Mouse (Mus musculus) thymus, adult 18-20 months (tissue): ENCODE results near the gene Slc2a9.
"Not testable (repeated sequence)": the region's sequence is repeated elsewhere in the genome, so short reads cannot be mapped to it uniquely, and the experiment has no call there.

Experiments
- DNase-seq, 2 experiments: peaks; one replicate each; pipeline ENCODE4 v3.0.0; 2022; ENCODE audit warnings: mixed read lengths in 2 of 2

Gene Slc2a9

GRCm38 (mm10) chr5:38499316-38499811 is 3.6 kb downstream of the Slc2a9 start:
- DNase-seq = no peak

- no peak for DNase-seq
These were observed 4.5 kb downstream of the Slc2a9 start for GRCm38 (mm10) chr5:38498479-38498878.

GRCm38 (mm10) chr5:38496491-38497057 is 6.4 kb downstream of the Slc2a9 start:
- DNase-seq = no peak

GRCm38 (mm10) chr5:38493890-38494289 is 9.1 kb downstream of the Slc2a9 start:
- no peak for DNase-seq

- no peak for DNase-seq
These were observed 11.2 kb downstream of the Slc2a9 start for GRCm38 (mm10) chr5:38491763-38492162.

- DNase-seq = no peak
These were observed 13.2 kb downstream of the Slc2a9 start for GRCm38 (mm10) chr5:38489739-38490138.

- DNase-seq = no peak
These were observed 14.0 kb downstream of the Slc2a9 start for GRCm38 (mm10) chr5:38488673-38489615.

- no peak for DNase-seq
These were observed 14.9 kb downstream of the Slc2a9 start for GRCm38 (mm10) chr5:38488026-38488425.

- DNase-seq = no peak
These were observed 15.7 kb downstream of the Slc2a9 start for GRCm38 (mm10) chr5:38487247-38487646.

GRCm38 (mm10) chr5:38485946-38486345 is 17.0 kb downstream of the Slc2a9 start:
- no peak for DNase-seq

GRCm38 (mm10) chr5:38483518-38484110 is 19.3 kb downstream of the Slc2a9 start:
- DNase-seq = no peak

- DNase-seq = no peak
These were observed 21.9 kb downstream of the Slc2a9 start for GRCm38 (mm10) chr5:38480822-38481707.

- DNase-seq = peak; percentile 51 to 64
These were observed 22.8 kb downstream of the Slc2a9 start for GRCm38 (mm10) chr5:38479908-38480725.

GRCm38 (mm10) chr5:38479545-38479907 is 23.4 kb downstream of the Slc2a9 start:
- not testable (repeated sequence) for DNase-seq

- peak; percentile 35 to 37 for DNase-seq
These were observed 23.9 kb downstream of the Slc2a9 start for GRCm38 (mm10) chr5:38479027-38479426.

- DNase-seq = no peak
These were observed 25.1 kb downstream of the Slc2a9 start for GRCm38 (mm10) chr5:38477731-38478445.

GRCm38 (mm10) chr5:38476861-38477565 is 25.9 kb downstream of the Slc2a9 start:
- no peak for DNase-seq

GRCm38 (mm10) chr5:38470881-38471280 is 32.1 kb downstream of the Slc2a9 start:
- no peak for DNase-seq

- no peak for DNase-seq
These were observed 32.9 kb downstream of the Slc2a9 start for GRCm38 (mm10) chr5:38469891-38470578.
